Mouse (Mus musculus): Measurements from ENCODE around the gene Wipf2. TPM values are rescaled to one million over a fixed set of nuclear protein-coding genes. Genes with fewer than 3 reads are reported as not detected.

Wipf2 gene
- polyA plus RNA-seq, 1 experiment from 2014 or later: 4.5 TPM

DNA sequence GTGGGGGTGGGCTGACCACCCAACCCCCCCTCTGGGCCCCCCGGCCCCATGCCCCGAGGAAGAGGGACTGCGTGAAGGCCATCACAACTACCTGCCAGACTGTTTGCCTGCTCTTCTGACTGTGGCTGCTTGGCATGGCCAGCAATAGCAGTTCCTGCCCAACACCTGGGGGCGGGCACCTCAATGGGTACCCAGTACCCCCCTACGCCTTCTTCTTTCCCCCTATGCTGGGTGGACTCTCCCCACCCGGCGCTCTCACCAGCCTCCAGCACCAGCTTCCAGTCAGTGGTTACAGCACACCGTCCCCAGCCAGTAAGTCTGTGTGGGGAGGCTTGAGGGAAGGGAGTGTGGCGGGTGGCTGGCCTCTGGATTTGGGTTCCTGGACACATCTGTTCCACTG is 87.0 kb downstream of the Wipf2 start:
- no peak overlapping the region for H3K4me2 ChIP-seq
- peaks cover 80% of the 10 kb centered on the region for H3K4me1 ChIP-seq
- H3K36me3 ChIP-seq: peaks cover 9% of the 10 kb centered on the region
- no peak overlapping the region for H3K4me3 ChIP-seq (replicated peaks)
- ATAC-seq (ENCODE audit: insufficient read depth, low FRiP score, low read depth): no peak
- H3K27me3 ChIP-seq (replicated peaks): no peaks in the 10 kb centered on the region
- H3K27ac ChIP-seq: peak overlapping the region; percentile 86; the same call in 1 of the 2 replicates
- 83% methylated on average over 9 of the region's 9 CpGs for WGBS
- H3K9ac ChIP-seq: no peak overlapping the region
- no peaks in the 10 kb centered on the region for H3K9me3 ChIP-seq

DNA sequence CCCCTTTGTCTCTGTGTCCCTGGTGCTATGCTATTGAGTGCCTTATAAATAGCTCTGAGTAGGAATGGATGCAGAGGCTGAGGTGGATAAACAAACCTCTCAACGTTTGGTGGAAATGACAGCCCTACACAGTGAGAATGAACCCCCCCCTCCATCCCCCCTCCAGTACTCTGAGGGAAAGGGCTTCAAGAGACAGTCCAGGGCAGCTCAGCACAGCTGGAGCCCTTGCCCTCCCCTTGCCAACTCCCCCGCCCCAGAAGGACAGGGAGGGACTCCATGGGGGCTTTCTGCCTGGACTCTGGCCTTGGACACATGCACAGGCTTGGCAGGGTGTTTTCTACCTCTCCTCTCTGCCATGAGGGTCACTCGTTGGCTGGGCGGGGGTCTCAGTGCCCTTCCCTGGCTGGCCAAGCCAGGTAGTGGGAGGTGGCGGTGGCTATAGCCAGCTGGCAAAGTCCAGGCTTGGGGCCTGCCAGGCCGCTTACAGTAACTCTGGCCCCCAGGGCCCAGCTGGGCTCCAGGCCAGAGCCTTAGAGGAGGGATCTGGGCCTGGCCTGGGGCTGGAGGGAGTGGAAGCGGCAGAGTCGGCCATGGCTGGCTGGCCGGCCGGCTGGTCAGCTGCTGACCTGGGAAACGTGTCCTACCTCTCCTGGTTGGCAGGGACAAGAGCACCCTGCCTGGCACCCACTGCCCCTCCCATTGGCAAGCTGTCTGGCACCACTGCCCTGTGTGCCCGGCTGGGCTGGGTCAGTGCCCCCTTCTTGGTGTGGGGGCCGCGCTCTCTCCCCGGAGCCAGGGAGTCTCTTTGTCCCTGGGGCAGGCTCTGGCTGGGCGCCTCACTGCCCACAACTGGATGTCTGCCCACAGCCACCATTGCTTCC is 87.8 kb downstream of the Wipf2 start:
- Histone ChIP-seq H3K9ac (no peak overlapping the region), H3K27me3 (replicated peaks) (no peaks in the 10 kb centered on the region), H3K9me3 (no peaks in the 10 kb centered on the region), H3K4me1 (peaks cover 81% of the 10 kb centered on the region), H3K27ac (peak overlapping the region; percentile 86), H3K4me2 (peak overlapping the region; percentile 39), H3K36me3 (peaks cover 10% of the 10 kb centered on the region), H3K4me3 (replicated peaks) (no peak overlapping the region)
- peak; percentile 27; the same call in 1 of the 2 replicates for ATAC-seq (ENCODE audit: insufficient read depth, low FRiP score, low read depth)
- WGBS: 51% methylated on average over 16 of the region's 16 CpGs

DNA sequence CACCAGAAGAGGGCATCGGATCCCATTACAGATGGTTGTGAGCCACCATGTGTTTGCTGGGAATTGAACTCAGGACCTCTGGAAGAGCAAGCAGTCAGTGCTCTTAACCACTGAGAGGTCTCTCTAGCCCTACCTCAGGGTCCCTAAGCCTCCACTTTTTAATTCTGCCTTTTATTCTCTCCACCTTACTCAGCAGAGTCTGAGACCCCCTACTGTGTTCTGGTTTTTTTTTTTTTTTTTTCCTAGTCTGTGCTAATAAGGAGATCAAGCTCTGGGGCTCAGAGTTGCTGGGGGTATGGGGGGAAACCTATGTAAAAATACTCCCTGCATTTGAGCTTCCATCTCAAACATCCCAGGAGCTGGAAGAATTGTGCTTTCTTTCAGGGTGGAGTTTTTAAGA is 88.7 kb downstream of the Wipf2 start:
- 76% methylated on average over 1 of the region's 1 CpGs for WGBS
- H3K27me3 ChIP-seq (replicated peaks): no peaks in the 10 kb centered on the region
- peaks cover 81% of the 10 kb centered on the region for H3K4me1 ChIP-seq
- no peak overlapping the region for H3K4me3 ChIP-seq (replicated peaks)
- no peak for ATAC-seq (ENCODE audit: insufficient read depth, low FRiP score, low read depth)
- no peak overlapping the region for H3K9ac ChIP-seq
- no peaks in the 10 kb centered on the region for H3K9me3 ChIP-seq
- peak overlapping the region; percentile 63 for H3K27ac ChIP-seq
- H3K4me2 ChIP-seq: no peak overlapping the region
- peaks cover 13% of the 10 kb centered on the region for H3K36me3 ChIP-seq

DNA sequence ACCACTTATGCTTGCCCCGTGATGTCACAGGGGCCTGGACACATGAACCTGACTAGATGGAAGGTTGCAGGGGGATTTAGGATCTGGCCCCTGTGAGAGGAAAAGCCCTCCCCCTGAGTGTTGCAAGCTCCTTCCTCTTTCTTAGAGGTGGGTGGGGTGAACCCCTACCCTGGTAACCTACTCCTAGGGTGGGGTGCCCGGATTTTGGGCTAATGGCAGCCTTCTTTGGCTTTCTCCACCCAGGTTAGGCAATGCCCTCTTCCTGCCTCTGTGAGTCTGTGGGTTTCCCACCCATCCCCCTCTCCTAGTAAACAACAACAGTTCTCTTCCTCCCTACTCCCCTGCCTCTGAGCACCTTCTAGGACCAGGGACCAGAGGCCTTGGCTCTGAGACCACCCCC is 89.3 kb downstream of the Wipf2 start:
- no peak for ATAC-seq (ENCODE audit: insufficient read depth, low FRiP score, low read depth)

DNA sequence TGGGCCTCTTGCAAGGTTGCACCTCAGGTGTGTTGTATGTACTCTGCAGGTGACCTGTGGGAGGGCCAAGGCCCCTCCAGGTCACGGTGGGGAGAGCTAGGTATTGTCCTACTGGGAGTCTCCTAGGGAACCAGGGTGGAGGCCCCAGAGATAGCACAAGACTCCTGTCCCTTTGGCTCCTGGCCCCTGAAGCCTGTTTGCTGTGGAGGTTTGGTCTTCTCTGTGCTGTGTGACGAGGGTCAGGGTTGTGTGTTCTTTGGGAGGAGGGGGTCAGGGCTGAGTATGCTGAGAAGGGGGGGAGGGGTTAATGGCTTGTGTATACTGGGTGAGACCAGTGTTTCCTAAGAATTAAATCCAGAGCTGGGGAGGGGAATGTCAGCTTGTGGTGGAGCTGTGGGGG is 89.9 kb downstream of the Wipf2 start:
- Histone ChIP-seq H3K27ac (peak overlapping the region; percentile 80), H3K36me3 (peaks cover 15% of the 10 kb centered on the region), H3K9me3 (no peaks in the 10 kb centered on the region), H3K4me3 (replicated peaks) (no peak overlapping the region), H3K4me2 (no peak overlapping the region), H3K4me1 (peaks cover 68% of the 10 kb centered on the region), H3K9ac (no peak overlapping the region), H3K27me3 (replicated peaks) (no peaks in the 10 kb centered on the region)
- peak; percentile 71 for ATAC-seq (ENCODE audit: insufficient read depth, low FRiP score, low read depth)
- WGBS: 14% methylated on average over 2 of the region's 2 CpGs

More for the DNA sequence above, 89.3 kb downstream of the Wipf2 start:
- Histone ChIP-seq H3K4me1 (peaks cover 74% of the 10 kb centered on the region), H3K36me3 (peaks cover 13% of the 10 kb centered on the region), H3K9me3 (no peaks in the 10 kb centered on the region), H3K9ac (no peak overlapping the region), H3K4me3 (replicated peaks) (no peak overlapping the region), H3K27me3 (replicated peaks) (no peaks in the 10 kb centered on the region), H3K4me2 (no peak overlapping the region), H3K27ac (peak overlapping the region; percentile 63)
- WGBS: 45% methylated on average over 2 of the region's 2 CpGs

DNA sequence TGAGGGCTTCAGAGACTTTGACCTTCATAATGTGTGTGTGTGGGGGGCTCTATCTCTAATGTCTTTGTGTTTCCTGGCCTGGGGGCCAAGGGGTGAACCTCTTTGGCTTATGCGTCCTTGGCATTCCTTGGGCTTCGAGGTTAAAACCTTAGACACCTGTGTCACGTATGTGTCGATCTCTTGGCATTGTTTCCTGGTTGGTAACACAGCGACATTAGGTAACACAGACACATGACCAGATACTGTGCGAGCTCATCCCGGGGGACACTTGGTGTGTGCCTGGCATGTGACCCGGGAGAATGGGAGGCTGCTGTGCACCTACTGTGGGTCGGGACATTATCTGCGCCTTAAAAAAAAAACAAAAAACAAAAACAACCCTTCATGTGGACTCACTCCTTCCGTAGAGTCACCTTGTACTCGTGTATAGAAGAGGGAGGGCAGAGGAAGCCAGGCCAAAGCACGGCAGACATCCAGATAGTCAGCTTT is 90.4 kb downstream of the Wipf2 start:
- no peaks in the 10 kb centered on the region for H3K27me3 ChIP-seq (replicated peaks)
- peak overlapping the region; percentile 32 for H3K4me2 ChIP-seq
- no peak for ATAC-seq (ENCODE audit: insufficient read depth, low FRiP score, low read depth)
- peak overlapping the region; percentile 80 for H3K27ac ChIP-seq
- H3K9me3 ChIP-seq: no peaks in the 10 kb centered on the region
- no peak overlapping the region for H3K9ac ChIP-seq
- 21% methylated on average over 13 of the region's 13 CpGs for WGBS
- peaks cover 15% of the 10 kb centered on the region for H3K36me3 ChIP-seq
- peak overlapping the region; percentile 14; the same call in 1 of the 2 replicates for H3K4me3 ChIP-seq (replicated peaks)
- H3K4me1 ChIP-seq: peaks cover 68% of the 10 kb centered on the region

DNA sequence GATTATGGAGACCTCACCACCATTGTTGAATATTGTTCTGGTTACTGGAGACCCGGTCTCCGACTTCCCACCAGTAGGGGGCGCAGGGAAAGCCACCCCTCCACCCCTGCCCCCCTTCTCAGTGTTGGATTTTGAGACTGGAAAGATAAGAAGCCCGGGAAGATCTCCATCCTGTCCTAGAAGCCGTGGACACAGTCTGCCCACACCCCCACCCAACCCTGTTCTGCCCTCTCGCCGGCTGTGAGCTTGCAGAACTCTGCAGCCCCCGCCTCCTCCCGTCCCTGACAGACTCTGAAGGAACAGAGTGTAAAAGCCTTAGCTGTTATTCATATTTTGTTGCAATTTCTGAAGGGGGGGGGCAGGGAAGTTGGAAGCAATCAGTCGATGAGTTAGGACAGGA is 90.9 kb downstream of the Wipf2 start:
- H3K9ac ChIP-seq: no peak overlapping the region

More for the DNA sequence above, 90.9 kb downstream of the Wipf2 start:
- no peaks in the 10 kb centered on the region for H3K27me3 ChIP-seq (replicated peaks)
- H3K4me1 ChIP-seq: peaks cover 69% of the 10 kb centered on the region
- peak overlapping the region; percentile 14; the same call in 1 of the 2 replicates for H3K4me3 ChIP-seq (replicated peaks)
- peaks cover 15% of the 10 kb centered on the region for H3K36me3 ChIP-seq
- peak overlapping the region; percentile 32 for H3K4me2 ChIP-seq
- peak overlapping the region; percentile 80 for H3K27ac ChIP-seq
- ATAC-seq (ENCODE audit: insufficient read depth, low FRiP score, low read depth): peak; percentile 56; the same call in 1 of the 2 replicates
- 7% methylated on average over 10 of the region's 10 CpGs for WGBS
- no peaks in the 10 kb centered on the region for H3K9me3 ChIP-seq

Other genes with a start within 250 kb of the Wipf2 start
- 1.1 and 5.0 TPM in 2 replicates for gene Gm12355, start 238.0 kb upstream of the Wipf2 start, polyA plus RNA-seq (2015; fragmentation: Nextera tagmentation; extraction: Ambion mirVana)
- not detected in 2 replicates for gene Gsdma3, start 237.3 kb upstream of the Wipf2 start, polyA plus RNA-seq (2015; fragmentation: Nextera tagmentation; extraction: Ambion mirVana)
- 0.21 TPM in 1 of 2 replicates, not detected in the other for gene Gsdma2, start 216.9 kb upstream of the Wipf2 start, polyA plus RNA-seq (2015; fragmentation: Nextera tagmentation; extraction: Ambion mirVana)
- 0.18 and 0.80 TPM in 2 replicates for gene Gsdma, start 199.3 kb upstream of the Wipf2 start, polyA plus RNA-seq (2015; fragmentation: Nextera tagmentation; extraction: Ambion mirVana)
- 180 and 190 TPM in 2 replicates for gene Psmd3, start 181.1 kb upstream of the Wipf2 start, polyA plus RNA-seq (2015; fragmentation: Nextera tagmentation; extraction: Ambion mirVana)
- gene Csf3, start 162.4 kb upstream of the Wipf2 start, polyA plus RNA-seq (2015; fragmentation: Nextera tagmentation; extraction: Ambion mirVana): not detected in 2 replicates
- gene Med24, start 134.2 kb upstream of the Wipf2 start, polyA plus RNA-seq (2015; fragmentation: Nextera tagmentation; extraction: Ambion mirVana): 36.4 and 39.7 TPM in 2 replicates
- 42.7 and 44.7 TPM in 2 replicates for gene Thra, start 123.0 kb upstream of the Wipf2 start, polyA plus RNA-seq (2015; fragmentation: Nextera tagmentation; extraction: Ambion mirVana)
- gene Nr1d1, start 88.3 kb upstream of the Wipf2 start, polyA plus RNA-seq (2015; fragmentation: Nextera tagmentation; extraction: Ambion mirVana): 2.4 and 2.5 TPM in 2 replicates
- gene Msl1, start 68.1 kb upstream of the Wipf2 start, polyA plus RNA-seq (2015; fragmentation: Nextera tagmentation; extraction: Ambion mirVana): 23.0 and 23.6 TPM in 2 replicates
- 31.7 and 35.3 TPM in 2 replicates for gene Casc3, start 58.7 kb upstream of the Wipf2 start, polyA plus RNA-seq (2015; fragmentation: Nextera tagmentation; extraction: Ambion mirVana)
- gene Rapgefl1, start 26.9 kb upstream of the Wipf2 start, polyA plus RNA-seq (2015; fragmentation: Nextera tagmentation; extraction: Ambion mirVana): 3.8 and 4.1 TPM in 2 replicates
- 28.8 and 30.3 TPM in 2 replicates for gene Cdc6, start 44.2 kb downstream of the Wipf2 start, polyA plus RNA-seq (2015; fragmentation: Nextera tagmentation; extraction: Ambion mirVana)
- gene Rara, start 64.2 kb downstream of the Wipf2 start, polyA plus RNA-seq (2015; fragmentation: Nextera tagmentation; extraction: Ambion mirVana): 34.0 and 41.0 TPM in 2 replicates
- gene Gjd3, start 119.4 kb downstream of the Wipf2 start, polyA plus RNA-seq (2015; fragmentation: Nextera tagmentation; extraction: Ambion mirVana): 0.42 and 0.43 TPM in 2 replicates
- 211 and 217 TPM in 2 replicates for gene Top2a, start 160.6 kb downstream of the Wipf2 start, polyA plus RNA-seq (2015; fragmentation: Nextera tagmentation; extraction: Ambion mirVana)
- gene Igfbp4, start 177.6 kb downstream of the Wipf2 start, polyA plus RNA-seq (2015; fragmentation: Nextera tagmentation; extraction: Ambion mirVana): 513 and 558 TPM in 2 replicates
- 1.4 and 1.5 TPM in 2 replicates for gene Tns4, start 225.7 kb downstream of the Wipf2 start, polyA plus RNA-seq (2015; fragmentation: Nextera tagmentation; extraction: Ambion mirVana)

Measured in stomach, embryonic 15.5 days (tissue).